In genomic region chr7:125638376-125638775, GRCm38 (mm10) we compare ENCODE assay signal across 7 mouse cellular contexts. TPM values are rescaled to one million over a fixed set of nuclear protein-coding genes. Genes with fewer than 3 reads are reported as not detected.
DNase-seq lines count a peak whose midpoint lies in the region; ATAC-seq lines count a peak whose summit lies in the region.

No protein-coding gene starts in this region.

- H3K27ac ChIP-seq in limb, embryonic 11.5 days (replicated peaks; ENCODE audit: low read depth, low read length) = no peak overlapping the region
- no peak overlapping the region for H3K27ac ChIP-seq in limb, embryonic 10.5 days
- H3K27ac ChIP-seq in hindbrain, embryonic 16.5 days (ENCODE audit: low read depth, low read length) = no peak overlapping the region
- H3K27ac ChIP-seq in kidney, embryonic 15.5 days = no peak overlapping the region

- 0 out of 2 replicates have a peak, but pooled peaks have one; percentile 13 for ATAC-seq in limb, embryonic 11.5 days (ENCODE audit: insufficient number of reproducible peaks, low FRiP score, low TSS enrichment, low read depth)
- peak; percentile 13; the same call in 1 of the 2 replicates for ATAC-seq in hindbrain, embryonic 16.5 days
- ATAC-seq in kidney, embryonic 15.5 days (replicated peaks; ENCODE audit: low FRiP score) = no peak

- no peak for DNase-seq in limb, embryonic 11.5 days (ENCODE audit: low spot score)
- no peak for DNase-seq in limb, embryonic 10.5 days (ENCODE audit: low spot score)
- peak; percentile 53 for DNase-seq in thymus, postnatal 0 days (ENCODE audit: low spot score)
- DNase-seq in thymus, adult 18-20 months = no peak
- no peak for DNase-seq in frontal cortex, postnatal 25 days (ENCODE audit: low spot score in 2 of 2)

- peaks cover 14% of the 10 kb centered on the region for H3K36me3 ChIP-seq in limb, embryonic 11.5 days (ENCODE audit: control insufficient read depth, insufficient read depth, low read length)
- peaks cover 42% of the 10 kb centered on the region for H3K36me3 ChIP-seq in limb, embryonic 10.5 days
- H3K36me3 ChIP-seq in hindbrain, embryonic 16.5 days (ENCODE audit: control insufficient read depth, insufficient read depth, low read length) = peaks cover 24% of the 10 kb centered on the region
- peaks cover 44% of the 10 kb centered on the region for H3K36me3 ChIP-seq in kidney, embryonic 15.5 days

- no peaks in the 10 kb centered on the region for H3K9me3 ChIP-seq in limb, embryonic 11.5 days (ENCODE audit: control insufficient read depth, low read length)
- H3K9me3 ChIP-seq in limb, embryonic 10.5 days (replicated peaks) = no peaks in the 10 kb centered on the region
- no peaks in the 10 kb centered on the region for H3K9me3 ChIP-seq in hindbrain, embryonic 16.5 days (ENCODE audit: control insufficient read depth, low read length)
- no peaks in the 10 kb centered on the region for H3K9me3 ChIP-seq in kidney, embryonic 15.5 days (replicated peaks)

- no peak overlapping the region for H3K4me3 ChIP-seq in limb, embryonic 11.5 days (ENCODE audit: low read depth, low read length)
- no peak overlapping the region for H3K4me3 ChIP-seq in limb, embryonic 10.5 days
- no peak overlapping the region for H3K4me3 ChIP-seq in hindbrain, embryonic 16.5 days (ENCODE audit: low read length)
- no peak overlapping the region for H3K4me3 ChIP-seq in kidney, embryonic 15.5 days (replicated peaks)

- H3K9ac ChIP-seq in limb, embryonic 11.5 days (ENCODE audit: low read length) = no peak overlapping the region
- no peak overlapping the region for H3K9ac ChIP-seq in hindbrain, embryonic 16.5 days (ENCODE audit: low read depth, low read length)
- H3K9ac ChIP-seq in kidney, embryonic 15.5 days = no peak overlapping the region

- H3K4me1 ChIP-seq in limb, embryonic 11.5 days (ENCODE audit: control insufficient read depth, insufficient read depth, low read length) = 0 out of 2 replicates have a peak, but pooled peaks cover 2% of the 10 kb centered on the region
- peaks cover 11% of the 10 kb centered on the region; the same call in 1 of the 2 replicates for H3K4me1 ChIP-seq in limb, embryonic 10.5 days
- no peaks in the 10 kb centered on the region; the same call in 1 of the 2 replicates for H3K4me1 ChIP-seq in hindbrain, embryonic 16.5 days (ENCODE audit: control insufficient read depth, insufficient read depth, low read depth, low read length)
- H3K4me1 ChIP-seq in kidney, embryonic 15.5 days = peaks cover 9% of the 10 kb centered on the region; the same call in 1 of the 2 replicates

- H3K4me2 ChIP-seq in limb, embryonic 11.5 days (ENCODE audit: low read depth, severe bottlenecking) = no peak overlapping the region
- no peak overlapping the region for H3K4me2 ChIP-seq in hindbrain, embryonic 16.5 days (ENCODE audit: low read length)
- no peak overlapping the region for H3K4me2 ChIP-seq in kidney, embryonic 15.5 days

- no peaks in the 10 kb centered on the region for H3K27me3 ChIP-seq in limb, embryonic 11.5 days (ENCODE audit: control insufficient read depth, insufficient read depth, low read length)
- H3K27me3 ChIP-seq in limb, embryonic 10.5 days (ENCODE audit: low read depth, poor library complexity, severe bottlenecking) = no peaks in the 10 kb centered on the region
- H3K27me3 ChIP-seq in hindbrain, embryonic 16.5 days (replicated peaks; ENCODE audit: control insufficient read depth, insufficient read depth, low read length) = no peaks in the 10 kb centered on the region; the same call in 1 of the 2 replicates
- H3K27me3 ChIP-seq in kidney, embryonic 15.5 days = no peaks in the 10 kb centered on the region

- 88% methylated on average over 6 of the region's 6 CpGs for WGBS in limb, embryonic 11.5 days
- 83% methylated on average over 6 of the region's 6 CpGs for WGBS in limb, embryonic 10.5 days
- WGBS in hindbrain, embryonic 16.5 days = 72% methylated on average over 6 of the region's 6 CpGs
- 66% methylated on average over 6 of the region's 6 CpGs for WGBS in kidney, embryonic 15.5 days

RNA-seq across cellular contexts. Expression of gene Il21r, which starts 35.1 kb away (rescaled TPM):
- 0.11 and 0.20 TPM in 2 replicates for polyA plus RNA-seq in limb, embryonic 11.5 days (2014; fragmentation: Nextera tagmentation; extraction: Ambion mirVana)
- polyA plus RNA-seq in limb, embryonic 10.5 days (2016; fragmentation: Nextera tagmentation; extraction: Ambion mirVana) = 0.19 and 0.21 TPM in 2 replicates
- polyA plus RNA-seq in thymus, postnatal 0 days (2015; fragmentation: Nextera tagmentation; extraction: Ambion mirVana) = 28.2 and 36.8 TPM in 2 replicates
- 0.50 TPM in 2 replicates for polyA plus RNA-seq in hindbrain, embryonic 16.5 days (2015; fragmentation: Nextera tagmentation; extraction: Ambion mirVana)
- polyA plus RNA-seq in kidney, embryonic 15.5 days (2015; fragmentation: Nextera tagmentation; extraction: Ambion mirVana) = 0.24 and 0.31 TPM in 2 replicates

Comparison
In these comparisons a context has a peak if more than half of its experiments do, and no peak if none do; other contexts are left out.
1. RNA of gene Il21r, which starts 35.1 kb away (polyA plus RNA-seq): 28.2 to 36.8 TPM in thymus, postnatal 0 days; 0.50 TPM in hindbrain, embryonic 16.5 days, 0.24 to 0.31 TPM in kidney, embryonic 15.5 days, 0.19 to 0.21 TPM in limb, embryonic 10.5 days and 0.11 to 0.20 TPM in limb, embryonic 11.5 days; every median in the first group is over 10 times any median in the second.